Mouse (Mus musculus) erythroblast, embryonic 14.5 days (primary cell): ENCODE results near the gene Rps3a1.

Experiments
- GATA1 ChIP-seq: IDR thresholded peaks from 2 replicates; pipeline ENCODE4 v1.6.1; 2012; ENCODE audit warnings: low read length, inconsistent platforms, mixed read lengths
- TAL1 ChIP-seq: IDR thresholded peaks from 3 replicates; pipeline ENCODE4 v1.6.1; 2012; ENCODE audit warnings: low read length, inconsistent platforms, mixed read lengths

GRCm38 (mm10) chr3:86142263-86142933 is at the start of gene Rps3a1:
- TF ChIP-seq TAL1 (no peak), GATA1 (no peak)
